Mouse (Mus musculus): ENCODE data around the gene Kat2a. TPM values are rescaled to one million over a fixed set of nuclear protein-coding genes. Genes with fewer than 3 reads are reported as not detected.

The Kat2a gene
- polyA plus RNA-seq, 1 experiment = 56.4 TPM

DNA sequence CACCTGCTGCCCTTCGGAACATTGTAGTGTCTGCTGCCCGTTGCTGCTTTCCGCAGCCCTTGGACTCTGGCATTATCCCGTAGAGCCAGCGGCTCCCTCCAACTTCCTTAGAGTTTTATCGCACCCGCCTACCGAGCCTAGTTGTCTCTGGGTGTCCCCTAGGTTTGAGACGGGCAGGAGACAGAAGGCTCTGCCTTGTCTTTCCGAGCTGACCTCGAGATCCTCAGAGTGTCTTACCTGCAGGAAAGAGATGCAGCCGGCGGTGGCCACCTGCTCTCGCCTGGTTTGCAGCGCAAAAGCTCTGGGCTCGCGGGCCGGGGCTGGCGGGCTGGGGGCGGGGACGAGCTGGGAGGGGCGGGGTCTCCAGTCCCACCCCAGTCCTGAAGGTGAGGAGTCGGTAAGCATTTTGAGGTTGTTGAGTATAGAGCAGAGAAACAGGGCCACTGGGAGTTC, 20.1 kb downstream of the Kat2a start, which contains the start of gene Zfp385c:
Gene Zfp385c, minus strand, starts transcription at position 292 of the 453 bp plus-strand sequence.
- TF ChIP-seq POLR2A (IDR thresholded peaks at IDR 0.05; ENCODE audit: control insufficient read depth, extremely low read depth, insufficient read depth, low read length, poor library complexity) (no peak), CTCF (IDR thresholded peaks at IDR 0.05; ENCODE audit: borderline replicate concordance, control insufficient read depth, extremely low read depth, insufficient read depth, low read length, poor library complexity) (no peak)
- no peaks in the 10 kb centered on the region for H3K36me3 ChIP-seq (ENCODE audit: control insufficient read depth, insufficient read depth, low read length)
- H3K27me3 ChIP-seq (ENCODE audit: control insufficient read depth, insufficient read depth, low read length) = no peaks in the 10 kb centered on the region
- WGBS = 2% methylated on average over 23 of the region's 23 CpGs
- no peak within 1 kb of the TSS for H3K27ac ChIP-seq (ENCODE audit: control insufficient read depth, insufficient read depth, low read length)
- peak within 1 kb of the TSS; percentile 32 for H3K4me3 ChIP-seq (ENCODE audit: control insufficient read depth, insufficient read depth, low read length)
- peak; percentile 38 for DNase-seq
- H3K4me1 ChIP-seq (replicated peaks; ENCODE audit: control insufficient read depth, insufficient read depth, low read length) = peaks cover 13% of the 10 kb centered on the region

DNA sequence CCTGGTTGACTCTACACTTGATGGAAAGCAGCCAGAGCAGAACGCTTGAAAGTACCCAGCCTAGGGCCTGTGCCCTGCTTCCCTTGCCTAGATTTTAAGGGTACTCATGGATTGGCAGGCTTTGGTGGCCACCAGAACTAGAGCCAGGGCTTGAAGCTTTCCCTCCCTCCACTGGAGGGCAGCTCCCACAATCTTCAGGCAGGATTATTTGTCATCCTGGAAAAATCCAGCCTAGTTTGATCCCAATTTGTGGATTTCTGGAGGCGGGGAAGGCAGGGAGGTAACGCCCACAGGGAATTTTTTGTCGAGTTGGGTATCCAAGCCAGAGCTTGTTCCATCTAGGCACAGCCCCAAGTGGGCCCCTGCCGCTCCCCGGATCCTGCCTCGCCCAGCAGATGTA, 21.9 kb downstream of the Kat2a start:
- Histone ChIP-seq H3K4me1 (replicated peaks; ENCODE audit: control insufficient read depth, insufficient read depth, low read length) (peaks cover 16% of the 10 kb centered on the region), H3K27me3 (ENCODE audit: control insufficient read depth, insufficient read depth, low read length) (no peaks in the 10 kb centered on the region), H3K27ac (ENCODE audit: control insufficient read depth, insufficient read depth, low read length) (no peak overlapping the region), H3K4me3 (ENCODE audit: control insufficient read depth, insufficient read depth, low read length) (no peak overlapping the region), H3K36me3 (ENCODE audit: control insufficient read depth, insufficient read depth, low read length) (no peaks in the 10 kb centered on the region)
- WGBS = 92% methylated on average over 7 of the region's 7 CpGs
- no peak for TF ChIP-seq CTCF (IDR thresholded peaks at IDR 0.05; ENCODE audit: borderline replicate concordance, control insufficient read depth, extremely low read depth, insufficient read depth, low read length, poor library complexity)
- DNase-seq = no peak

DNA sequence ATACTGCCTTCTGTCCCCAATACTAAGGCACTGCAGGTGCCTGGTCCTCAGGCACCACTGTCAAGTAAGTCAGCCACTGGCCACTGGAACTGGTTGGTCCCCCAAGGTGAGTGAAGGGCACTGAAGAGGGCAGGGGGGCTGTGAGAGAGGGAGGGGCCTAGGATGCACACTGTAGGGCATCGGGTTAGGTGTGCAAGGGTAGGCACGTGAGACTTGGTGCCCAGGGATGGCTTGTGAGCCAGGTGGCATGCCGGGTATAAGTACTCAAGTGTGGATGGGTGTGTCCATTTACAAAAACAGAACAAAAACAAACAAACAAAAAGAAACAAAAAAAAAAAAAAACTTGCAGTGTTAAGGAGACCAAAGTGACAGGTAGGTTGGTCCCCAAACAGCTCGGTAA, 23.8 kb downstream of the Kat2a start:
- TF ChIP-seq CTCF (IDR thresholded peaks at IDR 0.05; ENCODE audit: borderline replicate concordance, control insufficient read depth, extremely low read depth, insufficient read depth, low read length, poor library complexity) = no peak
- TF ChIP-seq POLR2A (IDR thresholded peaks at IDR 0.05; ENCODE audit: control insufficient read depth, extremely low read depth, insufficient read depth, low read length, poor library complexity) = no peak
- 94% methylated on average over 4 of the region's 4 CpGs for WGBS
- H3K4me3 ChIP-seq (ENCODE audit: control insufficient read depth, insufficient read depth, low read length) = no peak overlapping the region
- no peaks in the 10 kb centered on the region for H3K27me3 ChIP-seq (ENCODE audit: control insufficient read depth, insufficient read depth, low read length)
- H3K4me1 ChIP-seq (replicated peaks; ENCODE audit: control insufficient read depth, insufficient read depth, low read length) = peaks cover 16% of the 10 kb centered on the region
- no peak for DNase-seq
- no peak overlapping the region for H3K27ac ChIP-seq (ENCODE audit: control insufficient read depth, insufficient read depth, low read length)
- no peaks in the 10 kb centered on the region for H3K36me3 ChIP-seq (ENCODE audit: control insufficient read depth, insufficient read depth, low read length)

DNA sequence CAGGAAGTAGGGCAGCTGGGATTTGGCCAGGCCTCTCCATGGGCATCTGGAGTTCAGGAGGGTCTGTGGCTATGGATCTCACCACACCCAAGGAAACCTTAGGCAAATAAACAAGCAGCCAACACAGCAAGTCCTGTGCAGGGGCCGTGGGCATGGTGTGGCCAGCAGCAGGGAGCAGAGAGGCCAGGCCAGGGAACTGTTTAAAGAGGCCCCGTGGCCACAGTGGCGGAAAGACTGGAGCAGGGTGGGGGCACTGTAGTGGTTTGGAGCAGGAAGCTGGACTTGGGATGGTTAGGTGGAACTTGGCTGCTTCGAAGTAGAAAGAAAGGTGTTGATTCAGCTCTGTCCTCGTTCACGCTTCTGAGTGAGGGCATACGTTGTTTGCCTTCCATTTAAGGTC, 25.0 kb downstream of the Kat2a start:
- H3K36me3 ChIP-seq (ENCODE audit: control insufficient read depth, insufficient read depth, low read length) = no peaks in the 10 kb centered on the region
- no peak overlapping the region for H3K27ac ChIP-seq (ENCODE audit: control insufficient read depth, insufficient read depth, low read length)
- H3K27me3 ChIP-seq (ENCODE audit: control insufficient read depth, insufficient read depth, low read length) = no peaks in the 10 kb centered on the region
- H3K4me3 ChIP-seq (ENCODE audit: control insufficient read depth, insufficient read depth, low read length) = no peak overlapping the region
- WGBS = 94% methylated on average over 7 of the region's 7 CpGs
- TF ChIP-seq CTCF (IDR thresholded peaks at IDR 0.05; ENCODE audit: borderline replicate concordance, control insufficient read depth, extremely low read depth, insufficient read depth, low read length, poor library complexity) (no peak), POLR2A (IDR thresholded peaks at IDR 0.05; ENCODE audit: control insufficient read depth, extremely low read depth, insufficient read depth, low read length, poor library complexity) (no peak)
- peaks cover 11% of the 10 kb centered on the region for H3K4me1 ChIP-seq (replicated peaks; ENCODE audit: control insufficient read depth, insufficient read depth, low read length)
- no peak for DNase-seq

DNA sequence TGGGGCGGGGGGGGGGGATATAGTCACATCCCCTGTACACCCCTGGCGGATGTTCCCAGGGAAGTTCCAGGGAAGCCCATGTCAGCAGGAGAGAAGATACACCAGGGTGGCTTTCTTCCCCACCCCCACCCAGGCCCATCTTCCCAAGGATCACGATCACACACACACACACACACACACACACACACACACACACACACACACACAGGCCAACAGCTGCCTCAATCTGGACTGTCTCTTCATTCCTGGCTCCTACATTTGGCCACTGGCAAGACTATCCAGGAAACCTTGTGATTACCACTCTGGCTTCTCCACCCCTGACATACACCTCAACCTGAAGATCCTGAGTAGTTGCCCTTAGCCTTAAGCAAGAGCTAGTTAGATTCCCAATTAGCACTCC, 26.9 kb downstream of the Kat2a start:
- no peaks in the 10 kb centered on the region for H3K36me3 ChIP-seq (ENCODE audit: control insufficient read depth, insufficient read depth, low read length)
- no peak for TF ChIP-seq CTCF (IDR thresholded peaks at IDR 0.05; ENCODE audit: borderline replicate concordance, control insufficient read depth, extremely low read depth, insufficient read depth, low read length, poor library complexity)
- TF ChIP-seq POLR2A (IDR thresholded peaks at IDR 0.05; ENCODE audit: control insufficient read depth, extremely low read depth, insufficient read depth, low read length, poor library complexity) = no peak
- DNase-seq = no peak
- no peaks in the 10 kb centered on the region for H3K27me3 ChIP-seq (ENCODE audit: control insufficient read depth, insufficient read depth, low read length)
- H3K4me3 ChIP-seq (ENCODE audit: control insufficient read depth, insufficient read depth, low read length) = no peak overlapping the region
- no peak overlapping the region for H3K27ac ChIP-seq (ENCODE audit: control insufficient read depth, insufficient read depth, low read length)
- 91% methylated on average over 3 of the region's 3 CpGs for WGBS
- H3K4me1 ChIP-seq (replicated peaks; ENCODE audit: control insufficient read depth, insufficient read depth, low read length) = peaks cover 3% of the 10 kb centered on the region; the same call in 1 of the 2 replicates

DNA sequence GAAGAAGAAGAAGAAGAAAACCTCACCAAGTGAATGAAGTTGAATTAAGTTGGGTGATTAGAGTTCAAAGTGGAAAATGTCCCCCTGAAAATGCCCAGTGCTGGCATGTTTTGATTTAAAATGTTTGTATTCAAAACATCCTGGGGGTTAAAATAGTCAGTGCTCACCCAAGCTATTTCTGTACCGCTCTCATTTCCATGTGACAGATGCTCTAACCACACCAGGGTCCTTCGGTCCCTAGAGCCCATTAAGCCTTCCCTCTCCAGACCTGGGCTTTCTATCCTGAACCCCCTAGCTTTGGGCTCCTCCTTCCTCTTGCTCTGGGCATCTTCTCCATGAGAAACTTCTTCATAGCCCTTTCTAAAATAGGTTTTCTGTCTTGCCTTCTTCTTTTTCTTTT, 28.2 kb downstream of the Kat2a start:
- H3K4me1 ChIP-seq (replicated peaks; ENCODE audit: control insufficient read depth, insufficient read depth, low read length) = peaks cover 3% of the 10 kb centered on the region; the same call in 1 of the 2 replicates
- H3K36me3 ChIP-seq (ENCODE audit: control insufficient read depth, insufficient read depth, low read length) = no peaks in the 10 kb centered on the region
- H3K4me3 ChIP-seq (ENCODE audit: control insufficient read depth, insufficient read depth, low read length) = no peak overlapping the region
- no peak for TF ChIP-seq POLR2A (IDR thresholded peaks at IDR 0.05; ENCODE audit: control insufficient read depth, extremely low read depth, insufficient read depth, low read length, poor library complexity)
- no peak for TF ChIP-seq CTCF (IDR thresholded peaks at IDR 0.05; ENCODE audit: borderline replicate concordance, control insufficient read depth, extremely low read depth, insufficient read depth, low read length, poor library complexity)
- WGBS = 82% methylated on average over 2 of the region's 2 CpGs
- DNase-seq = no peak
- H3K27me3 ChIP-seq (ENCODE audit: control insufficient read depth, insufficient read depth, low read length) = no peaks in the 10 kb centered on the region
- H3K27ac ChIP-seq (ENCODE audit: control insufficient read depth, insufficient read depth, low read length) = no peak overlapping the region

DNA sequence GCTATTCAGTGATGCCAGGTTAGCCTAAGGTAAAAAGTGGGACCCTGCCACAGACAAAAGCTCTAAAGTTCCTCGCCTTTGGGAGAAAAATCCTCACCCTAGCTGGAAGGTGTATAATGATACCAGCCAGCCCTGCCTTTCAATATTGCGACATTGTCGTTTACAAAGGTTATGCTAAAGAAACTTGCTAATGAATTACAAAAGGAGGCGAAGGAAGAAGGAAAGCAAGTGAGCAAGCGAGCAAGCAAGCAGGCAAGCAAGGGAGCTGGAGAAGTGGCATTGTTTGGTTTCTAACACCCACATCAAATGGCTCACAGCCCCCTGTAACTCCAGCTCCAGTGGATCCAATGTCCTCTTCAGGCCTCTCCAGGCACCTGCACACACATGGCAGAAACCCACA, 29.7 kb downstream of the Kat2a start:
- H3K27me3 ChIP-seq (ENCODE audit: control insufficient read depth, insufficient read depth, low read length) = no peaks in the 10 kb centered on the region
- TF ChIP-seq CTCF (IDR thresholded peaks at IDR 0.05; ENCODE audit: borderline replicate concordance, control insufficient read depth, extremely low read depth, insufficient read depth, low read length, poor library complexity) (no peak), POLR2A (IDR thresholded peaks at IDR 0.05; ENCODE audit: control insufficient read depth, extremely low read depth, insufficient read depth, low read length, poor library complexity) (no peak)
- H3K4me1 ChIP-seq (replicated peaks; ENCODE audit: control insufficient read depth, insufficient read depth, low read length) = peaks cover 3% of the 10 kb centered on the region; the same call in 1 of the 2 replicates
- H3K4me3 ChIP-seq (ENCODE audit: control insufficient read depth, insufficient read depth, low read length) = no peak overlapping the region
- DNase-seq = no peak
- 93% methylated on average over 5 of the region's 5 CpGs for WGBS
- no peak overlapping the region for H3K27ac ChIP-seq (ENCODE audit: control insufficient read depth, insufficient read depth, low read length)
- H3K36me3 ChIP-seq (ENCODE audit: control insufficient read depth, insufficient read depth, low read length) = no peaks in the 10 kb centered on the region

Data from thymus, adult 2 months (tissue).